Mouse (Mus musculus) limb, embryonic 14.5 days (tissue): Measurements from ENCODE around the gene Mvb12b. TPM values are rescaled to one million over a fixed set of nuclear protein-coding genes. Genes with fewer than 3 reads are reported as not detected.

Experiments used
- ATAC-seq: fragments of 200-750 bp; cut with Nextera tagmentation; 2 replicates; pipeline ENCODE4 v1.8.0; 2017; ENCODE audit warnings: low read depth, moderate number of reproducible peaks, moderate TSS enrichment; ENCODE audit not compliant: low FRiP score
- DNase-seq: peaks from one replicate; pipeline ENCODE4 v3.0.0-alpha.2; 2015; ENCODE audit warnings: low spot score
- H3K27ac ChIP-seq: fragments of 300-500 bp; sonication (generic); replicated peaks from 2 replicates; pipeline ENCODE4 v1.5.1; 2014; ENCODE audit warnings: low read depth, mild to moderate bottlenecking, low read length, moderate library complexity, mixed read lengths
- H3K27me3 ChIP-seq: fragments of 300-500 bp; sonication (generic); 2 replicates; pipeline ENCODE4 v1.6.1; 2014; ENCODE audit warnings: low read length, mixed read lengths; ENCODE audit not compliant: control insufficient read depth, insufficient read depth
- H3K36me3 ChIP-seq: fragments of 300-500 bp; sonication (generic); 2 replicates; pipeline ENCODE4 v1.6.1; 2014; ENCODE audit warnings: mild to moderate bottlenecking, low read length, moderate library complexity, mixed read lengths; ENCODE audit not compliant: control insufficient read depth, insufficient read depth
- H3K4me1 ChIP-seq: fragments of 300-500 bp; sonication (generic); 2 replicates; pipeline ENCODE4 v1.6.1; 2014; ENCODE audit warnings: antibody characterized with exemption, low read length, mixed read lengths; ENCODE audit not compliant: control insufficient read depth, insufficient read depth
- H3K4me2 ChIP-seq: fragments of 300-500 bp; sonication (generic); replicated peaks from 2 replicates; pipeline ENCODE4 v1.6.1; 2014; ENCODE audit warnings: low read depth, mild to moderate bottlenecking, low read length, moderate library complexity; ENCODE audit not compliant: severe bottlenecking
- H3K4me3 ChIP-seq: fragments of 300-500 bp; sonication (generic); replicated peaks from 2 replicates; pipeline ENCODE4 v1.5.1; 2014; ENCODE audit warnings: low read length
- H3K9ac ChIP-seq: fragments of 300-500 bp; sonication (generic); 2 replicates; pipeline ENCODE4 v1.6.1; 2014; ENCODE audit warnings: mild to moderate bottlenecking, low read depth, low read length, moderate library complexity; ENCODE audit not compliant: severe bottlenecking
- H3K9me3 ChIP-seq: fragments of 300-500 bp; sonication (generic); 2 replicates; pipeline ENCODE4 v1.6.1; 2016; ENCODE audit warnings: low read length; ENCODE audit not compliant: control insufficient read depth
- POLR2A ChIP-seq: fragments of 200-500 bp; IDR thresholded peaks from 2 replicates; pipeline ENCODE4 v1.8.0; 2012; ENCODE audit warnings: inconsistent platforms, mild to moderate bottlenecking, moderate library complexity, borderline replicate concordance; ENCODE audit not compliant: insufficient read depth, insufficient read length; ENCODE audit errors: extremely low read depth
- WGBS: fragments of 180-500 bp; shearing (Covaris S2); extraction: QIAGEN DNeasy Blood & Tissue Kit; methylation state at CpG from one replicate; pipeline ENCODE4 v1.1.7; 2014; 5-methylcytosine and 5-hydroxymethylcytosine counted together
- polyA plus RNA-seq, 2 experiments: library from polyadenylated mRNA; depleted of rRNA in 1 of 2; stranded (reverse) in 1 of 2; unstranded in 1 of 2; fragments of >200 nt; fragmentation: Nextera tagmentation in 1 of 2; extraction: Ambion mirVana in 1 of 2; gene quantifications; 2 replicates each; pipeline versions ENCODE4 v1.2.1 to v1.2.3; 2012 to 2014

Mvb12b gene
- polyA plus RNA-seq, 2 experiments: 17.5 to 26.6 TPM

- no peak overlapping the region for H3K4me3 ChIP-seq
- 16% methylated on average over 15 of the region's 15 CpGs for WGBS
- H3K9me3 ChIP-seq: no peaks in the 10 kb centered on the region
- peak; percentile 93 for DNase-seq
- TF ChIP-seq POLR2A: no peak
- no peak overlapping the region for H3K9ac ChIP-seq
- no peaks in the 10 kb centered on the region for H3K27me3 ChIP-seq
- 0 out of 2 replicates have a peak overlapping the region, but pooled peaks have one; percentile 14 for H3K4me2 ChIP-seq
- H3K36me3 ChIP-seq: peaks cover 26% of the 10 kb centered on the region
- ATAC-seq: peak; percentile 83
- peaks cover 34% of the 10 kb centered on the region for H3K4me1 ChIP-seq
- H3K27ac ChIP-seq: peak overlapping the region; percentile 84
Measured at GRCm38 (mm10) chr2:33753630-33754316, 134.0 kb downstream of the Mvb12b start.

GRCm38 (mm10) chr2:33750611-33751010, 137.1 kb downstream of the Mvb12b start:
- TF ChIP-seq POLR2A: no peak
- Histone ChIP-seq H3K4me1 (peaks cover 42% of the 10 kb centered on the region), H3K4me3 (no peak overlapping the region), H3K9ac (no peak overlapping the region), H3K27me3 (no peaks in the 10 kb centered on the region), H3K36me3 (peaks cover 27% of the 10 kb centered on the region), H3K4me2 (no peak overlapping the region), H3K27ac (no peak overlapping the region), H3K9me3 (no peaks in the 10 kb centered on the region)
- WGBS: 88% methylated on average over 7 of the region's 7 CpGs
- ATAC-seq (no peak), DNase-seq (no peak)

- no peak for TF ChIP-seq POLR2A
- Histone ChIP-seq H3K9ac (no peak overlapping the region), H3K27ac (no peak overlapping the region), H3K9me3 (no peaks in the 10 kb centered on the region), H3K27me3 (no peaks in the 10 kb centered on the region), H3K36me3 (peaks cover 17% of the 10 kb centered on the region), H3K4me1 (peaks cover 13% of the 10 kb centered on the region), H3K4me3 (no peak overlapping the region), H3K4me2 (no peak overlapping the region)
- 3% methylated on average over 5 of the region's 5 CpGs for WGBS
- DNase-seq: peak; percentile 95
- ATAC-seq: peak; percentile 86
Measured at GRCm38 (mm10) chr2:33746471-33746870, 141.3 kb downstream of the Mvb12b start.

- H3K27ac ChIP-seq: no peak overlapping the region
- ATAC-seq (no peak), DNase-seq (no peak)
- H3K36me3 ChIP-seq: peaks cover 22% of the 10 kb centered on the region
- H3K4me2 ChIP-seq: no peak overlapping the region
- no peak overlapping the region for H3K9ac ChIP-seq
- no peaks in the 10 kb centered on the region for H3K27me3 ChIP-seq
- peaks cover 13% of the 10 kb centered on the region for H3K4me1 ChIP-seq
- no peaks in the 10 kb centered on the region for H3K9me3 ChIP-seq
- 88% methylated on average over 5 of the region's 5 CpGs for WGBS
- TF ChIP-seq POLR2A: no peak
- H3K4me3 ChIP-seq: no peak overlapping the region
Measured at GRCm38 (mm10) chr2:33745724-33746123, 142.0 kb downstream of the Mvb12b start.

- H3K9me3 ChIP-seq: no peaks in the 10 kb centered on the region
- TF ChIP-seq POLR2A: no peak
- 49% methylated on average over 3 of the region's 3 CpGs for WGBS
- no peaks in the 10 kb centered on the region for H3K4me1 ChIP-seq
- H3K27me3 ChIP-seq: no peaks in the 10 kb centered on the region
- no peak overlapping the region for H3K4me2 ChIP-seq
- no peak overlapping the region for H3K9ac ChIP-seq
- peaks cover 15% of the 10 kb centered on the region for H3K36me3 ChIP-seq
- ATAC-seq (no peak), DNase-seq (no peak)
- H3K4me3 ChIP-seq: no peak overlapping the region
- no peak overlapping the region for H3K27ac ChIP-seq
Measured at GRCm38 (mm10) chr2:33737128-33737527, 150.6 kb downstream of the Mvb12b start.
